Mouse (Mus musculus): ENCODE measurements around the gene Hormad2. TPM values are rescaled to one million over a fixed set of nuclear protein-coding genes. Genes with fewer than 3 reads are reported as not detected.

The Hormad2 gene
- total RNA-seq, 1 experiment from 2014 or later = 1.6 TPM

GRCm38 (mm10) chr11:4446195-4446868 is 5.4 kb upstream of the Hormad2 start:
- DNase-seq = no peak

GRCm38 (mm10) chr11:4442280-4442679 is 1.4 kb upstream of the Hormad2 start:
- no peak for DNase-seq

- DNase-seq = no peak
Measured at GRCm38 (mm10) chr11:4438211-4438610, 2.7 kb downstream of the Hormad2 start.

- no peak for DNase-seq
Measured at GRCm38 (mm10) chr11:4437318-4437717, 3.6 kb downstream of the Hormad2 start.

GRCm38 (mm10) chr11:4436631-4437030 is 4.3 kb downstream of the Hormad2 start:
- no peak for DNase-seq

GRCm38 (mm10) chr11:4434461-4434860 is 6.4 kb downstream of the Hormad2 start:
- no peak for DNase-seq

- no peak for DNase-seq
Measured at GRCm38 (mm10) chr11:4423818-4424217, 17.1 kb downstream of the Hormad2 start.

GRCm38 (mm10) chr11:4422494-4423425 is 18.1 kb downstream of the Hormad2 start:
- DNase-seq = no peak

GRCm38 (mm10) chr11:4421933-4422488 is 18.9 kb downstream of the Hormad2 start:
- DNase-seq = no peak

GRCm38 (mm10) chr11:4417986-4418385 is 22.9 kb downstream of the Hormad2 start:
- DNase-seq = no peak

- no peak for DNase-seq
Measured at GRCm38 (mm10) chr11:4412294-4412693, 28.6 kb downstream of the Hormad2 start.

GRCm38 (mm10) chr11:4404277-4404676 is 36.6 kb downstream of the Hormad2 start:
- no peak for DNase-seq

GRCm38 (mm10) chr11:4403381-4403780 is 37.5 kb downstream of the Hormad2 start:
- DNase-seq = no peak

GRCm38 (mm10) chr11:4401251-4401650 is 39.7 kb downstream of the Hormad2 start:
- no peak for DNase-seq

- no peak for DNase-seq
Measured at GRCm38 (mm10) chr11:4394226-4394625, 46.7 kb downstream of the Hormad2 start.

- DNase-seq = no peak
Measured at GRCm38 (mm10) chr11:4388018-4388417, 52.9 kb downstream of the Hormad2 start.

GRCm38 (mm10) chr11:4382321-4382720 is 58.6 kb downstream of the Hormad2 start:
- DNase-seq = no peak

GRCm38 (mm10) chr11:4379857-4380256 is 61.0 kb downstream of the Hormad2 start:
- DNase-seq = no peak

- DNase-seq = no peak
Measured at GRCm38 (mm10) chr11:4366389-4366788, 74.5 kb downstream of the Hormad2 start.

- DNase-seq = no peak
Measured at GRCm38 (mm10) chr11:4355430-4355829, 85.5 kb downstream of the Hormad2 start.

- DNase-seq = no peak
Measured at GRCm38 (mm10) chr11:4352637-4353036, 88.3 kb downstream of the Hormad2 start.

- DNase-seq = no peak
Measured at GRCm38 (mm10) chr11:4343926-4344325, 97.0 kb downstream of the Hormad2 start.

GRCm38 (mm10) chr11:4342027-4342426 is 98.9 kb downstream of the Hormad2 start:
- no peak for DNase-seq

Measured in adrenal gland, postnatal 25 days (tissue).